Mouse (Mus musculus) E14TG2a.4 (cell line): ENCODE data around the gene Trdmt1.

ENCODE experiments used
- H3K27me3 ChIP-seq: 2 replicates; pipeline ENCODE4 v1.6.1; 2014; ENCODE audit warnings: low read length, control low read depth; ENCODE audit not compliant: insufficient read depth
- H3K36me3 ChIP-seq: 2 replicates; pipeline ENCODE4 v1.6.1; 2014; ENCODE audit warnings: low read length, control low read depth; ENCODE audit not compliant: insufficient read depth
- H3K4me1 ChIP-seq: replicated peaks from 2 replicates; pipeline ENCODE4 v1.6.1; 2014; ENCODE audit warnings: low read depth, low read length, control low read depth
- H3K4me3 ChIP-seq: replicated peaks from 2 replicates; pipeline ENCODE4 v1.5.1; 2014; ENCODE audit warnings: mild to moderate bottlenecking, low read length
- H3K9me3 ChIP-seq: 2 replicates; pipeline ENCODE4 v1.6.1; 2014; ENCODE audit warnings: low read length, control low read depth
- CTCF ChIP-seq: conservative IDR thresholded peaks from 2 replicates; pipeline ENCODE4 v1.5.1; 2014; ENCODE audit warnings: low read length
- NANOG ChIP-seq: IDR thresholded peaks from 2 replicates; pipeline ENCODE4 v1.6.1; 2014; ENCODE audit warnings: borderline replicate concordance, low read length, mixed read lengths
- POU5F1 ChIP-seq: IDR thresholded peaks from 2 replicates; pipeline ENCODE4 v1.6.1; 2014; ENCODE audit warnings: low read length, borderline replicate concordance

The Trdmt1 gene

GRCm38 (mm10) chr2:13492927-13493326, 51.5 kb downstream of the Trdmt1 start:
- Histone ChIP-seq H3K27me3 (no peaks in the 10 kb centered on the region), H3K9me3 (no peaks in the 10 kb centered on the region), H3K4me3 (no peak overlapping the region), H3K4me1 (peaks cover 18% of the 10 kb centered on the region), H3K36me3 (no peaks in the 10 kb centered on the region)
- TF ChIP-seq NANOG, result no peak
- no peak for TF ChIP-seq POU5F1
- TF ChIP-seq CTCF, result no peak

GRCm38 (mm10) chr2:13491734-13492133, 52.7 kb downstream of the Trdmt1 start, which contains the start of gene Cubn:
Cubn (minus strand) TSS chr2:13491813.
- Histone ChIP-seq H3K4me3 (no peak within 1 kb of the TSS), H3K9me3 (no peaks in the 10 kb centered on the region), H3K36me3 (no peaks in the 10 kb centered on the region), H3K4me1 (peaks cover 18% of the 10 kb centered on the region), H3K27me3 (no peaks in the 10 kb centered on the region; the same call in 1 of the 2 replicates)
- no peak for TF ChIP-seq POU5F1
- TF ChIP-seq NANOG, result no peak
- no peak for TF ChIP-seq CTCF

- Histone ChIP-seq H3K36me3 (no peaks in the 10 kb centered on the region), H3K9me3 (no peaks in the 10 kb centered on the region), H3K4me3 (no peak overlapping the region), H3K27me3 (no peaks in the 10 kb centered on the region; the same call in 1 of the 2 replicates), H3K4me1 (peaks cover 18% of the 10 kb centered on the region)
- TF ChIP-seq POU5F1 (no peak), NANOG (no peak), CTCF (no peak)
Observed at GRCm38 (mm10) chr2:13490480-13490879, 54.0 kb downstream of the Trdmt1 start.

GRCm38 (mm10) chr2:13486470-13486869, 58.0 kb downstream of the Trdmt1 start:
- Histone ChIP-seq H3K4me3 (no peak overlapping the region), H3K27me3 (no peaks in the 10 kb centered on the region; the same call in 1 of the 2 replicates), H3K9me3 (no peaks in the 10 kb centered on the region), H3K4me1 (0 out of 2 replicates have a peak, but pooled peaks cover 4% of the 10 kb centered on the region), H3K36me3 (no peaks in the 10 kb centered on the region)
- TF ChIP-seq POU5F1 (no peak), CTCF (no peak), NANOG (no peak)

- H3K4me3 ChIP-seq, result no peak overlapping the region
- H3K9me3 ChIP-seq, result no peaks in the 10 kb centered on the region
- no peaks in the 10 kb centered on the region for H3K36me3 ChIP-seq
- H3K27me3 ChIP-seq, result no peaks in the 10 kb centered on the region; the same call in 1 of the 2 replicates
- TF ChIP-seq POU5F1 (no peak), CTCF (no peak), NANOG (no peak)
- H3K4me1 ChIP-seq, result 0 out of 2 replicates have a peak, but pooled peaks cover 3% of the 10 kb centered on the region
Observed at GRCm38 (mm10) chr2:13484566-13484965, 59.9 kb downstream of the Trdmt1 start.

- no peaks in the 10 kb centered on the region for H3K9me3 ChIP-seq
- no peak overlapping the region for H3K4me3 ChIP-seq
- H3K36me3 ChIP-seq, result no peaks in the 10 kb centered on the region
- no peak for TF ChIP-seq POU5F1
- no peak for TF ChIP-seq CTCF
- TF ChIP-seq NANOG, result no peak
- no peaks in the 10 kb centered on the region for H3K4me1 ChIP-seq
- no peaks in the 10 kb centered on the region for H3K27me3 ChIP-seq
Observed at GRCm38 (mm10) chr2:13480744-13481143, 63.7 kb downstream of the Trdmt1 start.

GRCm38 (mm10) chr2:13479165-13479564, 65.3 kb downstream of the Trdmt1 start:
- H3K36me3 ChIP-seq, result no peaks in the 10 kb centered on the region
- no peaks in the 10 kb centered on the region for H3K27me3 ChIP-seq
- no peak for TF ChIP-seq NANOG
- no peaks in the 10 kb centered on the region for H3K4me1 ChIP-seq
- no peak overlapping the region for H3K4me3 ChIP-seq
- no peaks in the 10 kb centered on the region for H3K9me3 ChIP-seq

GRCm38 (mm10) chr2:13470108-13470507, 74.4 kb downstream of the Trdmt1 start:
- Histone ChIP-seq H3K9me3 (no peaks in the 10 kb centered on the region), H3K4me1 (peaks cover 10% of the 10 kb centered on the region), H3K4me3 (no peak overlapping the region), H3K36me3 (no peaks in the 10 kb centered on the region), H3K27me3 (no peaks in the 10 kb centered on the region)
- TF ChIP-seq POU5F1, result no peak
- no peak for TF ChIP-seq CTCF
- TF ChIP-seq NANOG, result no peak

- no peak for TF ChIP-seq POU5F1
- no peak for TF ChIP-seq NANOG
- no peak for TF ChIP-seq CTCF
- Histone ChIP-seq H3K27me3 (no peaks in the 10 kb centered on the region), H3K9me3 (no peaks in the 10 kb centered on the region)
Observed at GRCm38 (mm10) chr2:13469641-13470040, 74.8 kb downstream of the Trdmt1 start.

More at GRCm38 (mm10) chr2:13469641-13470040, 74.8 kb downstream of the Trdmt1 start:
- H3K4me1 ChIP-seq, result peaks cover 10% of the 10 kb centered on the region
- no peak overlapping the region for H3K4me3 ChIP-seq
- no peaks in the 10 kb centered on the region for H3K36me3 ChIP-seq
